Mouse (Mus musculus) MEL (cell line): ENCODE data around the gene Cd151. TPM values are rescaled to one million over a fixed set of nuclear protein-coding genes. Genes with fewer than 3 reads are reported as not detected.
A peak's percentile ranks its signal among the peaks of the same experiment; 100 is the strongest.

ENCODE experiments used
- DNase-seq: peaks from one replicate; pipeline ENCODE4 v3.0.0; 2011; ENCODE audit warnings: low read depth, low spot score
- H3K27ac ChIP-seq: 2 replicates; pipeline ENCODE4 v1.5.1; 2012; ENCODE audit warnings: low read depth, mild to moderate bottlenecking, control low read depth, low read length, moderate library complexity; ENCODE audit not compliant: control insufficient read depth
- H3K27me3 ChIP-seq, 2 experiments: fragments of 150-350 bp in 1 of 2; sonication (generic) in 1 of 2; 2 replicates each; pipeline ENCODE4 v1.6.1; 2012; ENCODE audit warnings: low read length in 2 of 2, mild to moderate bottlenecking in 2 of 2, improper control_type of control experiment in 1 of 2, moderate library complexity in 1 of 2; ENCODE audit not compliant: insufficient read depth in 2 of 2, control insufficient read depth in 1 of 2
- H3K36me3 ChIP-seq, 2 experiments: 2 replicates each; pipeline ENCODE4 v1.6.1; 2012 to 2014; ENCODE audit warnings: low read length in 2 of 2, improper control_type of control experiment in 1 of 2, inconsistent platforms in 1 of 2, mild to moderate bottlenecking in 1 of 2; ENCODE audit not compliant: insufficient read depth in 2 of 2, control insufficient read depth in 1 of 2
- H3K4me1 ChIP-seq, 2 experiments: fragments of 150-350 bp in 1 of 2; sonication (generic) in 1 of 2; 2 replicates each; pipeline ENCODE4 v1.6.1; 2012; ENCODE audit warnings: low read length in 2 of 2, improper control_type of control experiment in 1 of 2, mild to moderate bottlenecking in 1 of 2; ENCODE audit not compliant: insufficient read depth in 2 of 2, control insufficient read depth in 1 of 2
- H3K4me3 ChIP-seq, 2 experiments: fragments of 150-350 bp in 1 of 2; sonication (generic) in 1 of 2; 2 replicates each; pipeline ENCODE4 v1.5.1; 2012; ENCODE audit warnings: low read depth in 2 of 2, low read length in 2 of 2, mild to moderate bottlenecking in 2 of 2, moderate library complexity in 2 of 2, control low read depth in 1 of 2, improper control_type of control experiment in 1 of 2; ENCODE audit not compliant: control insufficient read depth in 1 of 2, insufficient read depth in 1 of 2
- H3K79me2 ChIP-seq: 2 replicates; pipeline ENCODE4 v1.6.1; 2012; ENCODE audit warnings: mild to moderate bottlenecking, low read length, moderate library complexity; ENCODE audit not compliant: control insufficient read depth, poor library complexity, insufficient read depth
- H3K9ac ChIP-seq: 2 replicates; pipeline ENCODE4 v1.6.1; 2012; ENCODE audit warnings: low read depth, mild to moderate bottlenecking, control low read depth, low read length, moderate library complexity; ENCODE audit not compliant: control insufficient read depth, poor library complexity, severe bottlenecking
- H3K9me3 ChIP-seq: fragments of 150-350 bp; sonication (generic); replicated peaks from 2 replicates; pipeline ENCODE4 v1.6.1; 2012; ENCODE audit warnings: mild to moderate bottlenecking, low read length, improper control_type of control experiment, moderate library complexity; ENCODE audit not compliant: insufficient read depth
- BHLHE40 ChIP-seq: IDR thresholded peaks from 2 replicates; pipeline ENCODE4 v1.6.1; 2012; ENCODE audit warnings: low read depth, mild to moderate bottlenecking, inconsistent platforms, low read length, improper control_type of control experiment, borderline replicate concordance
- CHD2 ChIP-seq: IDR thresholded peaks from 2 replicates; pipeline ENCODE4 v1.6.1; 2011; ENCODE audit warnings: low read length, improper control_type of control experiment
- CTCF ChIP-seq, 3 experiments: IDR thresholded peaks in 2 of 3; conservative IDR thresholded peaks in 1 of 3; 2 replicates each; pipeline ENCODE4 v1.5.1; 2011 to 2012; ENCODE audit warnings: low read length in 3 of 3, low read depth in 2 of 3, mild to moderate bottlenecking in 2 of 3, improper control_type of control experiment in 1 of 3, inconsistent platforms in 1 of 3, mixed read lengths in 1 of 3, moderate library complexity in 1 of 3; ENCODE audit not compliant: control insufficient read depth in 1 of 3, insufficient read depth in 1 of 3, poor library complexity in 1 of 3, severe bottlenecking in 1 of 3
- E2F4 ChIP-seq: IDR thresholded peaks from 2 replicates; pipeline ENCODE4 v1.6.1; 2011; ENCODE audit warnings: low read depth, low read length, improper control_type of control experiment, borderline replicate concordance
- EP300 ChIP-seq, 2 experiments: IDR thresholded peaks; 2 replicates each; pipeline ENCODE4 v1.6.1; 2011; ENCODE audit warnings: improper control_type of control experiment in 2 of 2, low read length in 2 of 2, low read depth in 1 of 2, mild to moderate bottlenecking in 1 of 2
- ETS1 ChIP-seq: IDR thresholded peaks from 2 replicates; pipeline ENCODE4 v1.6.1; 2012; ENCODE audit warnings: low read depth, mild to moderate bottlenecking, inconsistent platforms, low read length, improper control_type of control experiment, moderate library complexity
- GATA1 ChIP-seq: IDR thresholded peaks from 2 replicates; pipeline ENCODE4 v1.6.1; 2011; ENCODE audit warnings: low read depth, low read length, improper control_type of control experiment
- HCFC1 ChIP-seq: IDR thresholded peaks from 2 replicates; pipeline ENCODE4 v1.6.1; 2012; ENCODE audit warnings: low read depth, mild to moderate bottlenecking, inconsistent platforms, low read length, improper control_type of control experiment, moderate library complexity
- KAT2A ChIP-seq: conservative IDR thresholded peaks from 2 replicates; pipeline ENCODE4 v1.6.1; 2012; ENCODE audit warnings: low read depth, low read length, improper control_type of control experiment, inconsistent platforms
- MAFK ChIP-seq: IDR thresholded peaks from 2 replicates; pipeline ENCODE4 v1.6.1; 2011; ENCODE audit warnings: low read depth, mild to moderate bottlenecking, low read length, improper control_type of control experiment, borderline replicate concordance
- MXI1 ChIP-seq: IDR thresholded peaks from 2 replicates; pipeline ENCODE4 v1.6.1; 2011; ENCODE audit warnings: mild to moderate bottlenecking, low read depth, low read length, improper control_type of control experiment
- MYC ChIP-seq: IDR thresholded peaks from 2 replicates; pipeline ENCODE4 v1.6.1; 2011; ENCODE audit warnings: low read depth, mild to moderate bottlenecking, low read length, improper control_type of control experiment, moderate library complexity
- NRF1 ChIP-seq: IDR thresholded peaks from 2 replicates; pipeline ENCODE4 v1.6.1; 2014; ENCODE audit warnings: low read depth, mild to moderate bottlenecking, inconsistent platforms, low read length, improper control_type of control experiment, moderate library complexity; ENCODE audit not compliant: poor library complexity, insufficient read depth, severe bottlenecking
- POLR2A ChIP-seq, 2 experiments: IDR thresholded peaks; 2 replicates each; pipeline ENCODE4 v1.6.1; 2011 to 2012; ENCODE audit warnings: low read length in 2 of 2, mild to moderate bottlenecking in 2 of 2, control low read depth in 1 of 2, improper control_type of control experiment in 1 of 2, low read depth in 1 of 2, moderate library complexity in 1 of 2; ENCODE audit not compliant: control insufficient read depth in 1 of 2, insufficient read depth in 1 of 2, poor library complexity in 1 of 2
- POLR2AphosphoS2 ChIP-seq: IDR thresholded peaks from 2 replicates; pipeline ENCODE4 v1.6.1; 2011; ENCODE audit warnings: low read length, improper control_type of control experiment
- POLR2AphosphoS5 ChIP-seq: IDR thresholded peaks from 2 replicates; pipeline ENCODE4 v1.6.1; 2012; ENCODE audit warnings: low read depth, borderline replicate concordance, mild to moderate bottlenecking, inconsistent platforms, low read length, moderate library complexity, mixed read lengths
- RAD21 ChIP-seq: IDR thresholded peaks from 2 replicates; pipeline ENCODE4 v1.6.1; 2011; ENCODE audit warnings: mild to moderate bottlenecking, low read depth, low read length, improper control_type of control experiment
- SMC3 ChIP-seq: IDR thresholded peaks from 2 replicates; pipeline ENCODE4 v1.6.1; 2011; ENCODE audit warnings: low read depth, low read length, improper control_type of control experiment
- TBP ChIP-seq: IDR thresholded peaks from 2 replicates; pipeline ENCODE4 v1.8.0; 2011; ENCODE audit warnings: low read depth, low read length, improper control_type of control experiment
- TCF12 ChIP-seq: IDR thresholded peaks from 2 replicates; pipeline ENCODE4 v1.6.1; 2014; ENCODE audit warnings: low read depth, mild to moderate bottlenecking, inconsistent platforms, low read length, improper control_type of control experiment, moderate library complexity
- UBTF ChIP-seq: IDR thresholded peaks from 2 replicates; pipeline ENCODE4 v1.6.1; 2012; ENCODE audit warnings: low read depth, mild to moderate bottlenecking, inconsistent platforms, low read length, improper control_type of control experiment, moderate library complexity, borderline replicate concordance; ENCODE audit not compliant: insufficient read depth
- USF2 ChIP-seq, 2 experiments: IDR thresholded peaks; 2 replicates each; pipeline ENCODE4 v1.6.1; 2011 to 2012; ENCODE audit warnings: improper control_type of control experiment in 2 of 2, low read length in 2 of 2, borderline replicate concordance in 1 of 2, inconsistent platforms in 1 of 2, low read depth in 1 of 2, mild to moderate bottlenecking in 1 of 2; ENCODE audit not compliant: insufficient read depth in 1 of 2
- ZNF384 ChIP-seq: IDR thresholded peaks from 2 replicates; pipeline ENCODE4 v1.6.1; 2012; ENCODE audit warnings: low read depth, mild to moderate bottlenecking, inconsistent platforms, low read length, improper control_type of control experiment
- polyA plus RNA-seq, 2 experiments: library from polyadenylated mRNA; stranded (reverse) in 1 of 2; unstranded in 1 of 2; fragments of >175 nt in 1 of 2; fragments of >200 nt in 1 of 2; gene quantifications; 2 replicates each; pipeline versions ENCODE4 v1.2.1 to v1.2.4; 2012; ENCODE audit warnings: low replicate concordance in 2 of 2, low read depth in 1 of 2; ENCODE audit not compliant: insufficient read length in 2 of 2, insufficient read depth in 1 of 2, missing spikeins in 1 of 2
- total RNA-seq: library from RNA; depleted of rRNA; stranded (reverse); fragments of 300-350 nt; gene quantifications from 2 replicates; pipeline ENCODE4 v1.2.3, GENCODE M21; 2012

Gene Cd151
- total and polyA plus RNA-seq, 3 experiments: 40.6 to 86.6 TPM; not detected in 1

DNA sequence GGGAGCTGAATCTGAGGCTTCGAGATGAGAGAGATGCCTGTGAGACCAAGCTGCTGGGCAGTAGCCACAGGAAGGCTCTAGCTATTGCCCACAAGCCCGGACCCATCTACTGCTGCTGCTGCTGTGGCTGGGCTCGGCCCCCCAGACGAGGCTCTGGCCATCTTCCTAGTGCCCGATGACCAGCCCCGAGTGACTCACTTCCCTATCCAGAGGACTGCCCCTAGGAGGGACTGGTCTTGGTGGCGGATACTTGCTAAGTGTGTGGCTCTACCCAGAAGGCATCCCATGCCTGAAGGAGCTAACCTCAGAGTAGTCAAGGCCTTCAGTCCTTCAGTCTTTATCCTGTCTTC is 1.2 kb upstream of the Cd151 start:
- TF ChIP-seq E2F4 (no peak), SMC3 (no peak), MXI1 (no peak), ZNF384 (no peak)
- TF ChIP-seq, all 39 proteins: peak for 0
- Histone ChIP-seq H3K79me2 (peaks cover 9% of the 10 kb centered on the region), H3K27ac (no peak overlapping the region), H3K27me3 (no peaks in the 10 kb centered on the region), H3K36me3 (peaks cover 0 to 9% of the 10 kb centered on the region in 2 experiments; a peak in 2 of 4 replicates), H3K4me3 (no peak overlapping the region), H3K9me3 (no peaks in the 10 kb centered on the region), H3K4me1 (peaks cover 5 to 25% of the 10 kb centered on the region in 2 experiments), H3K9ac (no peak overlapping the region)
- DNase-seq: no peak

DNA sequence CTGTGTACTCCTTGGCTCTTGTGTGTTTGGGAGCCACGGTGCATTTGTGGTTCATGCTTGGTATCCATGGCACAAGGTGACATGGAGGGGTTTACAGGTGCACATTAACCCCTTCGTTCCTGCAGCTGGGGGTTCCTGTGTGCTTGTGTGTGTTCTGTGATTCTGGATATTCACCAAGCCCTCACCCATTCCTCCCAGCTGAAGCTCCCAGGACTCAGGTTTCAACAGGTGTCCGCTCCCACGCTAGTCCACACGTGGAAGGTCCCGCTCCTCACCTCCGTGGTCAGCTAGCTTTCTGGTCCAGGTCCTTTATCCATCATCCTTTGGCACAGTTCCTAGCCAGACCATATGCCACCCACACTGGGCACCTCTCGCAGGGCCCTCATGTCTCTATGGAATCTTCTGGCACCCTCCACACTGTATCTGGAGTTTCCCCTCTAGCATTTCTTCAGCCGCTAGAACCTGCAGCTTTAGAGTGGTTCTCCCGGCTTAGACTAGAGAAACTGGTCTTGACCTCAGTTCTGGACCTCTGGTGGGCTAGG is 514 bp upstream of the Cd151 start:
- H3K9ac ChIP-seq: peak overlapping the region; percentile 69
- no peaks in the 10 kb centered on the region for H3K27me3 ChIP-seq

DNA sequence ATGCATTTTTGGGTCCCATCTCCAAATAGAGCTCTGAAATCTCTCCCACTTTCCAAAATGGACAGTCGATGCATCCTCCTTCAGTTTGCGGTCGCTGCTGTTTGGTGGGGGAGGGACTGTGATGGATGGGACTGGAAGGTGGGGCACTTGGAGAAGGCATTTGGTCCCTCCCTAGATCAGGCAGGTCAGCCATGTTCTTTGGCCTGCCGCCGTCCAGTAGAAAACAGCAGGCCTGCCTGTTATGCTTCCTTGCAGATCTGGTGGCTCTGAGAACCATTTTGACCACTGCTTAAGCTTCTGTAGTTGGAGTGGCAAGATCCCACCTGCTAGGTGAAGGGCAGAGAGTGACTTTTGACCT is 951 bp downstream of the Cd151 start:
- Histone ChIP-seq H3K27ac (peak overlapping the region; percentile 92), H3K4me3 (peak overlapping the region; percentile 87 to 97), H3K4me1 (peaks cover 5 to 25% of the 10 kb centered on the region in 2 experiments), H3K79me2 (peaks cover 14% of the 10 kb centered on the region), H3K9ac (peak overlapping the region; percentile 88), H3K27me3 (no peaks in the 10 kb centered on the region), H3K9me3 (no peaks in the 10 kb centered on the region), H3K36me3 (peaks cover 0 to 9% of the 10 kb centered on the region in 2 experiments; a peak in 2 of 4 replicates)
- TF ChIP-seq TCF12 (no peak), POLR2A (IDR thresholded peaks at IDR 0.05; ENCODE audit: control insufficient read depth in 1 of 2, insufficient read depth in 1 of 2, low read depth in 1 of 2, low read length in 2 of 2, poor library complexity in 1 of 2) (no peak), ETS1 (no peak), ZNF384 (no peak), TBP (no peak), RAD21 (no peak), BHLHE40 (no peak), POLR2AphosphoS2 (no peak), CHD2 (no peak), KAT2A (no peak), MAFK (no peak), NRF1 (no peak), CTCF (IDR thresholded peaks at IDR 0.05 in 2 of 3, conservative IDR thresholded peaks at IDR 0.05 in 1 of 3; ENCODE audit: control insufficient read depth in 1 of 3, insufficient read depth in 1 of 3, low read depth in 2 of 3, low read length in 3 of 3, poor library complexity in 1 of 3, severe bottlenecking in 1 of 3) (no peak), HCFC1 (no peak), POLR2AphosphoS5 (no peak)
- peak; percentile 64 for DNase-seq

More for the DNA sequence above, 514 bp upstream of the Cd151 start:
- H3K4me1 ChIP-seq: peaks cover 5 to 25% of the 10 kb centered on the region in 2 experiments
- H3K4me3 ChIP-seq: peak overlapping the region; percentile 87 to 97
- peak overlapping the region; percentile 46 for H3K27ac ChIP-seq
- no peaks in the 10 kb centered on the region for H3K9me3 ChIP-seq
- TF ChIP-seq UBTF (no peak), ZNF384 (no peak), GATA1 (no peak), USF2 (IDR thresholded peaks at IDR 0.05; ENCODE audit: borderline replicate concordance in 1 of 2, insufficient read depth in 1 of 2, low read depth in 1 of 2, low read length in 2 of 2) (no peak), ETS1 (no peak), MYC (no peak), EP300 (IDR thresholded peaks at IDR 0.05; ENCODE audit: low read depth in 1 of 2, low read length in 2 of 2) (no peak)
- TF ChIP-seq, all 39 proteins: peak for 0
- DNase-seq: peak; percentile 22
- peaks cover 11% of the 10 kb centered on the region for H3K79me2 ChIP-seq
- peaks cover 0 to 9% of the 10 kb centered on the region in 2 experiments; a peak in 2 of 4 replicates for H3K36me3 ChIP-seq
